Mouse (Mus musculus): ENCODE measurements at regions not wholly inside any gene's neighbourhood (a gene's known extent, or its start where the extent isn't known, plus 50 kb on each side); places are given as distances from the start of the nearest gene placed in this dataset.

DNA sequence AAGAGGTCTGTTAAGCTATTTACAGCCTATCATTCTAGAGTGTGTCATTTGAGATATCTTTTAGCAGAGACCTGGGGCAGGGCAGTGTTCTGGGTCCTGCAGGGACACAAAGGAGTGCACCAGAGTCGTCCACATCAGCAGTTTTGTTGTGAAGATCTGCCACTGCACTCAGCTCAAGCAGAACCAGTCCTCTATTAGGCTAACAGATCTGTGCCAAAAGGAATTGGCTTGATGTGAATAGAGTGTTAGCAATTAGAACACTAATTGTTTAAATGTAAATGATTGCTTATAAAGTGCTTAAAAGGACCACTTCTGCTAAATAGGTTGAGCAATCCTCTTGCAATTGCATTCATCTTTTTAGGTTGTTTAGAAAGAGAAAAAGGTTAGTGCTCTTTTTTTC is 215.3 kb downstream of the En1 start:
- 39% methylated on average over 1 of the region's 1 CpGs for WGBS
- H3K36me3 ChIP-seq: no peaks in the 10 kb centered on the region
- H3K27me3 ChIP-seq: no peaks in the 10 kb centered on the region
- no peak overlapping the region for H3K9ac ChIP-seq
- H3K4me2 ChIP-seq (replicated peaks): no peak overlapping the region
- ATAC-seq (ENCODE audit: insufficient number of reproducible peaks, insufficient read depth, low FRiP score, low TSS enrichment): no peak
- H3K4me3 ChIP-seq: no peak overlapping the region
- no peaks in the 10 kb centered on the region for H3K4me1 ChIP-seq
- H3K27ac ChIP-seq: no peak overlapping the region
- H3K9me3 ChIP-seq: no peaks in the 10 kb centered on the region

DNA sequence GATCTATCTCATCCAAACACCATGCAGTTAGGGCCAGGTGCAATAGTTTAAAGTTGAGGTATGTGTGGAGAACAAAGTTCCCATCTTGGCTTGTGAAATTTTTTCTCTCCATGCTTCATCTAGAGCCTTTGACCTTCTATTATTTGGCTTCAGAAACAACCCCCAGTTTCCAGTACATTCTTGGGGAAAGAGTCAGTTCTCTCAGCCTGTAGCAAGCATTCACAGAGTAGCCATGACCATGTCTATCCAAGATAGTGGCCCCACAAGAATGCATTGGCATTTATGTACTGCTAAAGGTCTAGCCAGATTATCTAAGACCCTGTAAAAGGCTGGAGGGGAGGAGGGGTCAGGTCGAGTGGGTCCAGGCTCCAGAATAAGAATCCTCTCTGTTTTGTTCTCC is 229.8 kb downstream of the En1 start:
- H3K4me1 ChIP-seq: no peaks in the 10 kb centered on the region
- 80% methylated on average over 1 of the region's 1 CpGs for WGBS
- no peak overlapping the region for H3K4me2 ChIP-seq (replicated peaks)
- H3K36me3 ChIP-seq: no peaks in the 10 kb centered on the region
- H3K9me3 ChIP-seq: no peaks in the 10 kb centered on the region
- no peak overlapping the region for H3K27ac ChIP-seq
- no peak overlapping the region for H3K4me3 ChIP-seq
- no peak overlapping the region for H3K9ac ChIP-seq
- H3K27me3 ChIP-seq: 0 out of 2 replicates have a peak, but pooled peaks cover 3% of the 10 kb centered on the region
- ATAC-seq (ENCODE audit: insufficient number of reproducible peaks, insufficient read depth, low FRiP score, low TSS enrichment): no peak

DNA sequence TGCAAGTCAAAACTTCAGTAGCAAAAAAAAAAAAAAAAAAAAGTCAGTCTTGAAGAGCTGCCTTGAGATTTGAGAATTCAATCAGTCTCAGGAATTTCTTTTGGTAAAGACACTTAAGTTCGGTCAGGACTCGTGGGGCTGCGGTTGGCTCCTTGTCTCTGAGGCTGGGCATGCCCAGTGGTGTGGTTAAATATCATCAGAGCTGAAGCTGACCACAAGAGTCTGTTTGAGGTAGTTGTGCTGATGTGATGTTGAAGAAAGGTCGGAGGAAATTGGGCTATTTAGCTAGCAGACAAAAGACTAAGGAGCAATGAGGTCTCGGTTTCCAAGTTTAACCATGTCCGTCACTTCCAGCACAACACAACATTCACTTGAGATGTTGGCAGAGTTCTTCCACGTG is 240.4 kb downstream of the En1 start:
- no peak overlapping the region for H3K4me3 ChIP-seq
- no peak overlapping the region for H3K27ac ChIP-seq
- H3K9ac ChIP-seq: no peak overlapping the region
- no peaks in the 10 kb centered on the region for H3K4me1 ChIP-seq
- no peak overlapping the region for H3K4me2 ChIP-seq (replicated peaks)
- ATAC-seq (ENCODE audit: insufficient number of reproducible peaks, insufficient read depth, low FRiP score, low TSS enrichment): no peak
- H3K27me3 ChIP-seq: no peaks in the 10 kb centered on the region
- H3K36me3 ChIP-seq: no peaks in the 10 kb centered on the region
- no peaks in the 10 kb centered on the region for H3K9me3 ChIP-seq
- 36% methylated on average over 7 of the region's 7 CpGs for WGBS

DNA sequence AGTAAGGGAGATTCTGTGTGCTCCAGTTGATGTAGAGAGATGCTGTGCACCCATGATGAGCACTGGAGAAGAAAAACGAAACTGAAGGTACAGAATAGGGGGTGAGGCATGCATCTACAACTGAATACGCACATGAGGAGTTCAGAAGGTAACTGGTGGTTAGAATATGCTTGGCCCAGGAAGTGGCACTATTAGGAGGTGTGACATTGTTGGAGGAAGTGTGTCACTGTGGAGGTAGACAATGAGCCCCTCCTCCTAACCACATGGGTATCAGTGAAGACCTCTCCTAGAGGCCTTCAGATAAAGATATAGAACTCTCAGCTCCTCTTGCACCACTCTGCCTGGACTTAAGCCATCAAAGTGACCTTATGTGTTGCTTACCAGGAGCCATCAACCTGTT is 243.9 kb downstream of the En1 start:
- Histone ChIP-seq H3K4me2 (replicated peaks) (no peak overlapping the region), H3K4me1 (no peaks in the 10 kb centered on the region), H3K27me3 (no peaks in the 10 kb centered on the region), H3K4me3 (no peak overlapping the region), H3K9ac (no peak overlapping the region), H3K36me3 (no peaks in the 10 kb centered on the region), H3K27ac (no peak overlapping the region), H3K9me3 (no peaks in the 10 kb centered on the region)
- WGBS: 78% methylated on average over 2 of the region's 2 CpGs
- ATAC-seq (ENCODE audit: insufficient number of reproducible peaks, insufficient read depth, low FRiP score, low TSS enrichment): no peak

DNA sequence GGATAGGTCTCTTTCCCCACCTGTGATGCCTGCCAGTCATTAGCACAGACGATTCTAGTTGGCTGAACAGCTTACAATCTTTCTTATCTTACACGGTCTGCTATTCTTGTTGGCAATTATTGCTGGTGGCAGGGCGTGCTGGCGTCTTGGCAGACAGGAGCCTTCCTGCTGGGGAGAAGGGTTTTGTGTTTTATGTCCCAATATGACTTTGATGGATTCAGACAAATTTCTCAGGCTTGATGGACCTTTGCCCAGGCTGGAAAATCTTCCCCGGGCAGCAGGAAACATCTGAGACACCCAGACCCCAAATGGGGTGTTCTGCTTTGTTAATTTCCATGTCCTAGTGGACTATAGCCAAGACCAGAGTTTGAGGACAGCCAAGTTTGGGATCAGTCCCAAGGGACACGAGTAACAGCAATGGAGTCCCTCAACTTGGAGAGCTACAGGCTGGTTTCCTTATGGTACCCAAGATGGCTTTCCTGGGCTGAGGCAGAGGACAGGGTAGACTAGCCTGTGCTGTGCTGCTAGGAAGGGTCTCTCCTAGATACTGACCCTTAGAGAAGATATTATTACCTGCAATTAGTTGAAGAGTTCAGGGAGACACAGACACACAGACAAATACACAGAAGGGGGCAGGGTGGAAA is 249.8 kb downstream of the En1 start:
- Histone ChIP-seq H3K9ac (no peak overlapping the region), H3K9me3 (no peaks in the 10 kb centered on the region), H3K4me1 (no peaks in the 10 kb centered on the region), H3K27ac (no peak overlapping the region), H3K36me3 (no peaks in the 10 kb centered on the region), H3K4me3 (no peak overlapping the region), H3K27me3 (no peaks in the 10 kb centered on the region), H3K4me2 (replicated peaks) (no peak overlapping the region)
- 80% methylated on average over 6 of the region's 6 CpGs for WGBS
- no peak for ATAC-seq (ENCODE audit: insufficient number of reproducible peaks, insufficient read depth, low FRiP score, low TSS enrichment)

DNA sequence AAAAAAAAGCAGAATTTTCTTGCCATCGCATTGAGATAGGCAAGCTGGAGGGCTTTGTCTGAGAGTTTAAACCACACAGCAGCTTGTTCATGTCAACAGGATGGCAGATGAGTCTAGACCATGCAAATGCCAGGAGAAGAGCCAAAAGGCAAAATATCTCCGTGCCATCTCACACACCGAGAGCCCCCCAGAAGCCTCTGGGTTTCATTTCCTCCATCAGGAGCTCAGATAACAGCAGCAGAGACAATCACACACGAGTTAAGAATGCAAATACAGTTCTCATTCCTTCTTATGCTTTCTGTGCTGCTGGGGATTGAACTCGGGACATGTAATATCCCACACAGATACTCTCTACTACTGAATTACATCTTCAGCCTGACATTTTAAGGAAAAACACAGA is 255.3 kb downstream of the En1 start:
- no peaks in the 10 kb centered on the region for H3K36me3 ChIP-seq
- no peaks in the 10 kb centered on the region for H3K27me3 ChIP-seq
- no peaks in the 10 kb centered on the region for H3K9me3 ChIP-seq
- H3K27ac ChIP-seq: no peak overlapping the region
- no peak for ATAC-seq (ENCODE audit: insufficient number of reproducible peaks, insufficient read depth, low FRiP score, low TSS enrichment)
- no peak overlapping the region for H3K4me2 ChIP-seq (replicated peaks)
- H3K4me3 ChIP-seq: no peak overlapping the region
- 55% methylated on average over 5 of the region's 5 CpGs for WGBS
- H3K9ac ChIP-seq: no peak overlapping the region
- no peaks in the 10 kb centered on the region for H3K4me1 ChIP-seq

DNA sequence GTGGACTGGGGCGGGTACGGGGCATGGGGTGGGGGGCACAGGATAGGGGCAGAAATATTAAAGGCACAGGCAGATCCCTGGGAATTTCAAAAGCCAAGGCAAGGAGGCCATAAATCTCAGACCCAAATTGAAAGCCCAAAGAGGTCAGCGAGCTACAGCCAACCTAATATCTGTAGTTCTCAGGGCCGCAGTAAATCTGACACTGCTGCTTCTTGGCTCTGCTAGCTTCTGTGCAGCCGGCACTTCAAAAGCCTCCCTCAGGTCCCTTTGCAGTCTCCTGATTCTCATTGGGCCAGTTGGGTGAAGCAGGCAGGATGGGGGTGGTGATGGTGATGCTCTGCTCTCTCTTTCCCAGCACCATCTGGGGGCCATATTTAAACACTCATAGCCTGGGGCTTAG is 257.3 kb downstream of the En1 start:
- Histone ChIP-seq H3K27me3 (no peaks in the 10 kb centered on the region), H3K4me3 (no peak overlapping the region), H3K9ac (no peak overlapping the region), H3K4me2 (replicated peaks) (no peak overlapping the region), H3K27ac (no peak overlapping the region), H3K36me3 (no peaks in the 10 kb centered on the region), H3K4me1 (no peaks in the 10 kb centered on the region), H3K9me3 (no peaks in the 10 kb centered on the region)
- 67% methylated on average over 5 of the region's 5 CpGs for WGBS
- ATAC-seq (ENCODE audit: insufficient number of reproducible peaks, insufficient read depth, low FRiP score, low TSS enrichment): no peak

DNA sequence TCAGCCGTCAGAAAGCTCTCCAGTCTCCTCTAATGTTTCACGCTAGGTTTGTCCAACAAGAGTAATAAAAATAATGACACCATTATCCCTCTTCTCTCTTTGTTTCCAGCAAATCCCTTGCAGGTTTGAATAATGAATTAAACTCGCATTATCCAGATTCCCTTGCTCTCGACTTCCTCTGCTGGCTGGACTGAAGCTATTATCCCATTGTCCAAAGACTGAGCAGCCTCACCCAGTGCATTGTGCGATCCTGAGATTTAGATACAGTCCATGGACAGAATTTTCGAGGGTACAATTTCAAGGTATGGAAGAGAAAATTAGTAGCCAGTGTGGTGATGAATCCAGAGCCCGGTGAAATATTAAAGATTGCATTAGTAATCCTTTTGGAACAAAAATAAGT is 270.3 kb downstream of the En1 start:
- Histone ChIP-seq H3K9ac (no peak overlapping the region), H3K4me2 (replicated peaks) (no peak overlapping the region), H3K9me3 (no peaks in the 10 kb centered on the region), H3K4me1 (no peaks in the 10 kb centered on the region), H3K27ac (no peak overlapping the region), H3K27me3 (no peaks in the 10 kb centered on the region), H3K36me3 (no peaks in the 10 kb centered on the region), H3K4me3 (no peak overlapping the region)
- WGBS: 74% methylated on average over 7 of the region's 7 CpGs
- no peak for ATAC-seq (ENCODE audit: insufficient number of reproducible peaks, insufficient read depth, low FRiP score, low TSS enrichment)

DNA sequence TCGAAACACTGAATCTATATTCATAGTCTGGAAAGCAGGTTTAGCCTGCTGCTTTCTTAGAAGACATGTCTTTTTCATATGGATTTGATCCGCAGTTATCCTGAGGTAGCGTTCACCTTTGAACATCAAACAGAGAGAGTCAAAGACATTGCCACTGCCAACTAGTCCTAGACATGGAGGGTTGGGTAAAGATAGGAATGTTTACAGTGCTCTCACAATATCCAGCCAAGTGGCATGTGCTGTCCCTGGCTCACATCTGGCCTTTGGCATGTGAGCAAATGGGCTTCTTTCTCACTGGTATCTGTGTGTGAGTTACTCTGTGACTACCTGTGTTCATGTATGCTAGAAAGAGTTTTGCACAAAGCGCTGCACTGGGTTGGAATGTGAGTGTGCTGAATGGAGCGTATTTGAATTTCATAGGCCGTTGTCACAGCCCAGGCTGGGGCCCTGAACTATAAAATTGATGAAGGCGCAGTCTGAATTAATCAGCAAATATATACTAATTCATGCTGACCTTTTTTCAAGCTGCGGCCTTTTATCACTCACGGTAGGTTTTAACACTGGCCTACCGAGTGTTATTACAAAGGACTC is 280.8 kb downstream of the En1 start:
- no peaks in the 10 kb centered on the region for H3K9me3 ChIP-seq
- 82% methylated on average over 10 of the region's 10 CpGs for WGBS
- H3K4me3 ChIP-seq: no peak overlapping the region
- no peak overlapping the region for H3K4me2 ChIP-seq (replicated peaks)
- H3K27me3 ChIP-seq: no peaks in the 10 kb centered on the region
- no peak overlapping the region for H3K9ac ChIP-seq
- H3K36me3 ChIP-seq: no peaks in the 10 kb centered on the region
- H3K27ac ChIP-seq: no peak overlapping the region
- no peak for ATAC-seq (ENCODE audit: insufficient number of reproducible peaks, insufficient read depth, low FRiP score, low TSS enrichment)
- H3K4me1 ChIP-seq: no peaks in the 10 kb centered on the region

DNA sequence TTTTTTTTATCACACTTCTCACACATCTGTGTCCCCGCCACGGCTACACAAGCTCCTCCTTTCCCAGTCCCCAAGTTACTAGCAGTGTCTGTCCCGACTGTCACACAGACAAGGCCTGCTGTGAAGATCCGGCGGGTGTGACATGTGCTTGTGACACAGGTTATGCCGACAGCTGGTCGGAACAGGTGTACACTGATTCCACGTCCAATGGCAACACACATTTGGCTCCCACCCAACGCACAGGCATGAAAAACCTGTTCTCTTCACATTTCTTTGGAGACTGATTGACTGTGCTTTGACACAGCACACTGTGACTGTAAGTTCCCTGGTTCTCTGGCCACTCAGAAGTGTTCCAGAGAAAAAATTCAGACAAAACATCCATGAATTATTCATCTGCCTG is 281.4 kb downstream of the En1 start:
- no peaks in the 10 kb centered on the region for H3K9me3 ChIP-seq
- no peak for ATAC-seq (ENCODE audit: insufficient number of reproducible peaks, insufficient read depth, low FRiP score, low TSS enrichment)
- H3K4me3 ChIP-seq: no peak overlapping the region
- WGBS: 78% methylated on average over 9 of the region's 9 CpGs
- no peaks in the 10 kb centered on the region for H3K4me1 ChIP-seq
- no peak overlapping the region for H3K9ac ChIP-seq
- no peaks in the 10 kb centered on the region for H3K36me3 ChIP-seq
- no peak overlapping the region for H3K27ac ChIP-seq
- no peaks in the 10 kb centered on the region for H3K27me3 ChIP-seq
- H3K4me2 ChIP-seq (replicated peaks): no peak overlapping the region

DNA sequence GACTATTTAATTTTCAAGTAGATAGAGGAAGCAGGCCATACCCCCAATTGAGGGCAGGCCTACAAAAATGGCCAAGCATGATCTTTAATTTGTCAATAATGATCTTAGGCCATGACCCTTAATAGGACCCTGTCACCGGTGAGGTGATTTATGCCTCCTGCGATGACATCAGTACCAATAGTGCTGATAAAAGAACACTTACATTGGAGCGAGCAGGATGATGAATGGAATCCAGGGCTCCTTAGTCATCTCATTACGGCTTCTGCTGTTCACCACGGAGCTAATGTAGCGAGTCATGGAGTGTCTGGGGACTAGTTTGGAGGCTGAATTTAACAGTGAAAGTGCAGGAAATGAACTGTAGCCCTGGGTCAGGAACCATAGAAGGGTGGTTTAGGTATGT is 308.6 kb downstream of the En1 start:
- ATAC-seq (ENCODE audit: insufficient number of reproducible peaks, insufficient read depth, low FRiP score, low TSS enrichment): no peak
- Histone ChIP-seq H3K27me3 (no peaks in the 10 kb centered on the region), H3K4me2 (replicated peaks) (no peak overlapping the region), H3K27ac (no peak overlapping the region), H3K4me3 (no peak overlapping the region), H3K4me1 (no peaks in the 10 kb centered on the region), H3K9me3 (no peaks in the 10 kb centered on the region), H3K9ac (no peak overlapping the region), H3K36me3 (no peaks in the 10 kb centered on the region)
- WGBS: 64% methylated on average over 6 of the region's 6 CpGs

DNA sequence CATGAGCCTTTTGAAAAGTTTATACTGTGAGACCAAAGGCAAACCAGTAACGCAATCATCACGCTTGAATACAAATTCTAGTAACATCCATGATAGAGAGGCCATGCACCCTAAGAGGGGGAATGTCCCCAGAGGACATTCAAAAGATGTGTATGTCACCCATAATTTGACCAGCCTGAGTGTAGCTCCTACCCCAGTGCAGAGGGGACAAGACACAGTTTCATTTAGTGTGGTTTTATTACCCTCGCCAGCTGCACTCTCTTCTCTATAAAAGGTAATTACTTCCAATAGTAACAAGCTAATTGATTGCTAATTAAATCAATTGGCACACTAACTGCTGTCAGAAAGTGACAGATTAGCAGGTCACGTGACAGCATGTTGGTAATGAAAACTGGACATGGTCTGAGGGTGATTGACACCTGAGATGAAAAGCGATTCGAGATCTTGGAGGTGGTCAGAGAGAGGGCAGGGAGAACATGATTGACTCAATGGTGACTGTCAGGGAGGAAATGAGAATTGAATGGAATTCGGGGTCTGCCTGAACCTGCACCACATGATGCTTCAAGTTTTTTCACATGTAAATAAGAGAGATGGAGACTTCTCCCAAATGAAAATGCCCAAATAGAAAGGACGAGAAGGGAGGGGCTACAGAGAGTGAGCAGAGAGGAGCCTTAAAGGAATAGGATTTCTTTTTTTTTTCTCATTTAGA is 309.9 kb downstream of the En1 start:
- no peaks in the 10 kb centered on the region for H3K4me1 ChIP-seq
- WGBS: 51% methylated on average over 8 of the region's 8 CpGs
- H3K4me2 ChIP-seq (replicated peaks): no peak overlapping the region
- no peak overlapping the region for H3K4me3 ChIP-seq
- no peaks in the 10 kb centered on the region for H3K36me3 ChIP-seq
- H3K9me3 ChIP-seq: no peaks in the 10 kb centered on the region
- no peak for ATAC-seq (ENCODE audit: insufficient number of reproducible peaks, insufficient read depth, low FRiP score, low TSS enrichment)
- no peaks in the 10 kb centered on the region for H3K27me3 ChIP-seq
- no peak overlapping the region for H3K27ac ChIP-seq
- no peak overlapping the region for H3K9ac ChIP-seq

Data from embryonic facial prominence, embryonic 12.5 days (tissue).